Mouse (Mus musculus) thymus, adult 2 months (tissue): ENCODE measurements around the gene Vcp.

Experiments used
- CTCF ChIP-seq: fragments of 200-500 bp; IDR thresholded peaks from 2 replicates; pipeline ENCODE4 v1.5.1; 2012; ENCODE audit warnings: mild to moderate bottlenecking, control low read depth, low read length, moderate library complexity, borderline replicate concordance; ENCODE audit not compliant: control insufficient read depth, poor library complexity, insufficient read depth; ENCODE audit errors: extremely low read depth
- POLR2A ChIP-seq: fragments of 200-500 bp; IDR thresholded peaks from 2 replicates; pipeline ENCODE4 v1.6.1; 2012; ENCODE audit warnings: mild to moderate bottlenecking, low read length, control low read depth, moderate library complexity; ENCODE audit not compliant: control insufficient read depth, poor library complexity, insufficient read depth; ENCODE audit errors: extremely low read depth

DNA sequence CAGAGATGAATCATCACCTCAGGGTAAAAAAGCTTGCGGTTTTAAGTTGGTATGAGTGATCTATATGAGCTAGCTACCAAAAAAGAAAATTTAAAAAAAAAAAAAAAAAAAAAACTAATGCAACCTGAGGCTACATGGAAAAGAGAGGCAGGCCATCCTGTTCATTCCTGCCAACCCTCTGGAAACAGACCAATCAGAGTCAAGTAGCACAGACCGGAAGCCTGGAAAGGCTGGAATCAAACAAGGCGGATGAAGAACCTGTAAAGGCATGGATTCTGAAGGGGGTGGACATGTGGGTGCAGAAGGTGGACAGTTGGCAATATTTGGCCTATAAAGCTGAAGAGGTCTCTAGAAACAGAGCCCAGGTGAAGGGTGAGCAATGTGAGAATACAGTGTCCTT is 54.9 kb downstream of the Vcp start:
- no peak for TF ChIP-seq POLR2A
- no peak for TF ChIP-seq CTCF
